Mouse (Mus musculus): ENCODE measurements around the gene Wdr63. TPM values are rescaled to one million over a fixed set of nuclear protein-coding genes. Genes with fewer than 3 reads are reported as not detected.

Gene Wdr63
- polyA plus RNA-seq, 1 experiment from 2014 or later = 0.81 TPM

GRCm38 (mm10) chr3:145993481-145994201 is 114.3 kb downstream of the Wdr63 start:
- H3K9ac ChIP-seq = no peak overlapping the region
- no peaks in the 10 kb centered on the region for H3K9me3 ChIP-seq (replicated peaks)
- 0 out of 2 replicates have a peak, but pooled peaks cover 2% of the 10 kb centered on the region for H3K36me3 ChIP-seq (ENCODE audit: poor library complexity, severe bottlenecking)
- peaks cover 12% of the 10 kb centered on the region for H3K4me1 ChIP-seq
- ATAC-seq = no peak
- WGBS = 76% methylated on average over 14 of the region's 14 CpGs
- no peak overlapping the region for H3K4me2 ChIP-seq
- H3K27me3 ChIP-seq = peaks cover 4% of the 10 kb centered on the region
- H3K4me3 ChIP-seq = no peak overlapping the region
- no peak overlapping the region for H3K27ac ChIP-seq

GRCm38 (mm10) chr3:145992796-145993195 is 115.1 kb downstream of the Wdr63 start:
- 89% methylated on average over 10 of the region's 10 CpGs for WGBS

GRCm38 (mm10) chr3:145991976-145992730 is 115.8 kb downstream of the Wdr63 start:
- Histone ChIP-seq H3K9me3 (replicated peaks) (no peaks in the 10 kb centered on the region), H3K27me3 (peaks cover 8% of the 10 kb centered on the region), H3K4me2 (no peak overlapping the region), H3K4me3 (no peak overlapping the region), H3K27ac (no peak overlapping the region), H3K9ac (no peak overlapping the region), H3K4me1 (peaks cover 16% of the 10 kb centered on the region), H3K36me3 (ENCODE audit: poor library complexity, severe bottlenecking) (no peaks in the 10 kb centered on the region)
- no peak for ATAC-seq
- 84% methylated on average over 10 of the region's 10 CpGs for WGBS

More at GRCm38 (mm10) chr3:145992796-145993195, 115.1 kb downstream of the Wdr63 start:
- Histone ChIP-seq H3K9ac (no peak overlapping the region), H3K4me1 (peaks cover 16% of the 10 kb centered on the region), H3K9me3 (replicated peaks) (no peaks in the 10 kb centered on the region), H3K27ac (no peak overlapping the region), H3K36me3 (ENCODE audit: poor library complexity, severe bottlenecking) (no peaks in the 10 kb centered on the region), H3K4me3 (no peak overlapping the region), H3K4me2 (no peak overlapping the region), H3K27me3 (peaks cover 8% of the 10 kb centered on the region)
- ATAC-seq = no peak

GRCm38 (mm10) chr3:145991130-145991529 is 116.8 kb downstream of the Wdr63 start:
- Histone ChIP-seq H3K4me1 (peaks cover 16% of the 10 kb centered on the region), H3K4me2 (no peak overlapping the region), H3K27me3 (peaks cover 17% of the 10 kb centered on the region), H3K9ac (no peak overlapping the region), H3K36me3 (ENCODE audit: poor library complexity, severe bottlenecking) (no peaks in the 10 kb centered on the region), H3K27ac (no peak overlapping the region), H3K9me3 (replicated peaks) (no peaks in the 10 kb centered on the region), H3K4me3 (no peak overlapping the region)
- no peak for ATAC-seq
- WGBS = 94% methylated on average over 13 of the region's 13 CpGs

Other genes with a start within 250 kb of the Wdr63 start
- gene Bcl10, start 185.3 kb downstream of the Wdr63 start, polyA plus RNA-seq (2015; fragmentation: Nextera tagmentation; extraction: Ambion mirVana) = 42.7 and 45.4 TPM in 2 replicates
- gene 2410004B18Rik, start 170.1 kb downstream of the Wdr63 start, polyA plus RNA-seq (2015; fragmentation: Nextera tagmentation; extraction: Ambion mirVana) = 62.5 and 67.0 TPM in 2 replicates
- gene Syde2, start 120.3 kb downstream of the Wdr63 start, polyA plus RNA-seq (2015; fragmentation: Nextera tagmentation; extraction: Ambion mirVana) = 0.59 and 0.88 TPM in 2 replicates
- 0.59 and 0.74 TPM in 2 replicates for gene Mcoln3, start 9.3 kb upstream of the Wdr63 start, polyA plus RNA-seq (2015; fragmentation: Nextera tagmentation; extraction: Ambion mirVana)
- gene Mcoln2, start 41.7 kb upstream of the Wdr63 start, polyA plus RNA-seq (2015; fragmentation: Nextera tagmentation; extraction: Ambion mirVana) = 0.28 and 0.57 TPM in 2 replicates
- gene Lpar3, start 112.8 kb upstream of the Wdr63 start, polyA plus RNA-seq (2015; fragmentation: Nextera tagmentation; extraction: Ambion mirVana) = 0.06 and 0.28 TPM in 2 replicates